Mouse (Mus musculus) thymus, adult 2 months (tissue): ENCODE results near the gene Ccdc106.

Source experiments
- CTCF ChIP-seq: fragments of 200-500 bp; IDR thresholded peaks from 2 replicates; pipeline ENCODE4 v1.5.1; 2012; ENCODE audit warnings: mild to moderate bottlenecking, control low read depth, low read length, moderate library complexity, borderline replicate concordance; ENCODE audit not compliant: control insufficient read depth, poor library complexity, insufficient read depth; ENCODE audit errors: extremely low read depth
- POLR2A ChIP-seq: fragments of 200-500 bp; IDR thresholded peaks from 2 replicates; pipeline ENCODE4 v1.6.1; 2012; ENCODE audit warnings: mild to moderate bottlenecking, low read length, control low read depth, moderate library complexity; ENCODE audit not compliant: control insufficient read depth, poor library complexity, insufficient read depth; ENCODE audit errors: extremely low read depth

DNA sequence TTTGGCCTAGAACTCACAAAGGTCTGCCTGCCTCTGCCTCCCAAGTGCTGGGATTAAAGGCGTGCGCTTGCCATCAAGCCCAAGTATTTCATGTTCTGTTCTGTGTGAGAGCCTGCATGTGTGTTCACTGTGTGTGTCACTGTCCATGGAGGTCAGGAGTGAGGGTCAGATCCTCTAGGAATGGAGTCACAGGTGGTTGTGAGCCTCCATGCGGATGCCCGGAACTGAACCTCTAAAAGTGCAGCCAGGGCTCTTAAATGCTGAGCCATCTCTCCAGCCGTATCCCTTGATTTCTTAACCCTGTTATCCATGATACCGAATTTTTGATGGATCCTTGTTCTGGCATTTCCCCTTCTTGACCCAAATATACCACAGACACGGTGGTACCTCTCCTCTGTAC, 16.7 kb downstream of the Ccdc106 start:
- TF ChIP-seq CTCF (no peak), POLR2A (no peak)
